Mouse (Mus musculus): ENCODE results near the gene Tceanc. TPM values are rescaled to one million over a fixed set of nuclear protein-coding genes. Genes with fewer than 3 reads are reported as not detected.

The Tceanc gene
- total and polyA plus RNA-seq, 3 experiments: 3.6 to 5.7 TPM; not detected in 1

- Histone ChIP-seq H3K79me2 (ENCODE audit: control insufficient read depth, insufficient read depth, low read length, poor library complexity) (no peaks in the 10 kb centered on the region), H3K4me3 (ENCODE audit: control insufficient read depth in 1 of 2, insufficient read depth in 1 of 2, low read depth in 2 of 2, low read length in 2 of 2) (no peak overlapping the region), H3K4me1 (ENCODE audit: control insufficient read depth in 1 of 2, insufficient read depth in 2 of 2, low read length in 2 of 2) (peaks cover 2 to 4% of the 10 kb centered on the region in 2 experiments; a peak in 1 of 4 replicates), H3K9ac (ENCODE audit: control insufficient read depth, low read depth, low read length, poor library complexity, severe bottlenecking) (no peak overlapping the region), H3K9me3 (replicated peaks; ENCODE audit: insufficient read depth, low read length) (no peaks in the 10 kb centered on the region), H3K36me3 (ENCODE audit: control insufficient read depth in 1 of 2, insufficient read depth in 2 of 2, low read length in 2 of 2) (peaks cover 2 to 3% of the 10 kb centered on the region in 2 experiments; a peak in 3 of 4 replicates), H3K27ac (ENCODE audit: control insufficient read depth, low read depth, low read length) (no peak overlapping the region), H3K27me3 (ENCODE audit: control insufficient read depth in 1 of 2, insufficient read depth in 2 of 2, low read length in 2 of 2) (no peaks in the 10 kb centered on the region)
- TF ChIP-seq POLR2A (IDR thresholded peaks at IDR 0.05; ENCODE audit: control insufficient read depth in 1 of 2, insufficient read depth in 1 of 2, low read depth in 1 of 2, low read length in 2 of 2, poor library complexity in 1 of 2) (no peak), ZNF384 (IDR thresholded peaks at IDR 0.05; ENCODE audit: low read depth, low read length) (no peak)
- DNase-seq (ENCODE audit: low read depth, low spot score): no peak
Observed at GRCm38 (mm10) chrX:166504421-166504820, 13.9 kb downstream of the Tceanc start.

DNA sequence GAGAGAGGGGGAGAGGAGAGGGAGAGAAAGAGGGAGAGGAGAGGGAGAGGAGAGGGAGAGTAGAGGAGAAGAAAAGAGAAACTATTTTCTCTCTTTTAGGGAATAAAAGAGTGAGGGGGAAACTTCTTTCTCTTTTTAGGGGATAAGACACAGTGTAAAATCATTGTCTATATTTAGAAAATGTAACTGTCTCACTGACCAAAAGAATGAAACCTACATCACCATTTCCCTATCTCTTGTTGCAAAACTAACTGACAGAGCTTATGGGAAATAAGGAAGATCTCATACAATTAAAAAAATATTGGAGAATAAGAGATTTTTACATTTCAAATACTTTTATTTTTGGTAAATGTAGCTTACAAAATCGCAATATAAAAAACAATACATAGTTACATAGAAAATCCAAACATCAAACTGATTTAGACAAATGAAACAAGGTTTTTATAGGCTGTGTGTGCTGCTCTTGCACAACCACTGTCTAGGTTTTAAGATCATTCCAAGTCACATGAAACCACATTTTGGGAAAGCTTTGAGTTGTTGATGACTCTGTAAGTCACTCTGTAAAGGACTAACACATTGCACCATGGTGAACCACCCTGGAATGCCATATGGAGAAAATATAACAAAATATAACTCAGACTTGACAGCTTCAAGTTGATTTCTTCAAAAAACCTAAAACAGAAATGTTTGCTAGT, 18.7 kb downstream of the Tceanc start:
- H3K27me3 ChIP-seq (ENCODE audit: control insufficient read depth in 1 of 2, insufficient read depth in 2 of 2, low read length in 2 of 2): no peaks in the 10 kb centered on the region
- H3K27ac ChIP-seq (ENCODE audit: control insufficient read depth, low read depth, low read length): no peak overlapping the region
- H3K4me3 ChIP-seq (ENCODE audit: control insufficient read depth in 1 of 2, insufficient read depth in 1 of 2, low read depth in 2 of 2, low read length in 2 of 2): no peak overlapping the region
- no peaks in the 10 kb centered on the region for H3K9me3 ChIP-seq (replicated peaks; ENCODE audit: insufficient read depth, low read length)
- H3K36me3 ChIP-seq (ENCODE audit: control insufficient read depth in 1 of 2, insufficient read depth in 2 of 2, low read length in 2 of 2): peaks cover 3% of the 10 kb centered on the region in 2 experiments
- no peak overlapping the region for H3K9ac ChIP-seq (ENCODE audit: control insufficient read depth, low read depth, low read length, poor library complexity, severe bottlenecking)
- DNase-seq (ENCODE audit: low read depth, low spot score): no peak
- H3K4me1 ChIP-seq (ENCODE audit: control insufficient read depth in 1 of 2, insufficient read depth in 2 of 2, low read length in 2 of 2): no peaks in the 10 kb centered on the region
- TF ChIP-seq TCF12 (IDR thresholded peaks at IDR 0.05; ENCODE audit: low read depth, low read length) (no peak), ZKSCAN1 (IDR thresholded peaks at IDR 0.05; ENCODE audit: low read depth, low read length) (no peak), MAFK (IDR thresholded peaks at IDR 0.05; ENCODE audit: borderline replicate concordance, low read depth, low read length) (no peak), USF2 (IDR thresholded peaks at IDR 0.05; ENCODE audit: borderline replicate concordance in 1 of 2, insufficient read depth in 1 of 2, low read depth in 1 of 2, low read length in 2 of 2) (no peak), POLR2A (IDR thresholded peaks at IDR 0.05; ENCODE audit: control insufficient read depth in 1 of 2, insufficient read depth in 1 of 2, low read depth in 1 of 2, low read length in 2 of 2, poor library complexity in 1 of 2) (no peak), NRF1 (IDR thresholded peaks at IDR 0.05; ENCODE audit: insufficient read depth, low read depth, low read length, poor library complexity, severe bottlenecking) (no peak), ELF1 (IDR thresholded peaks at IDR 0.05; ENCODE audit: low read depth, low read length) (no peak), EP300 (IDR thresholded peaks at IDR 0.05; ENCODE audit: low read depth in 1 of 2, low read length in 2 of 2) (no peak), JUND (IDR thresholded peaks at IDR 0.05; ENCODE audit: low read depth, low read length) (no peak), KAT2A (conservative IDR thresholded peaks at IDR 0.05; ENCODE audit: low read depth, low read length) (no peak), RAD21 (IDR thresholded peaks at IDR 0.05; ENCODE audit: low read depth, low read length) (no peak), BHLHE40 (IDR thresholded peaks at IDR 0.05; ENCODE audit: borderline replicate concordance, low read depth, low read length) (no peak), MYB (IDR thresholded peaks at IDR 0.05; ENCODE audit: low read depth, low read length) (no peak), USF1 (IDR thresholded peaks at IDR 0.05; ENCODE audit: low read depth, low read length) (no peak), MEF2A (IDR thresholded peaks at IDR 0.05; ENCODE audit: extremely low read depth, insufficient replicate concordance, low read depth, low read length, poor library complexity, severe bottlenecking) (no peak), SIN3A (IDR thresholded peaks at IDR 0.05; ENCODE audit: low read length) (no peak), TBP (IDR thresholded peaks at IDR 0.05; ENCODE audit: low read depth, low read length) (no peak), ZC3H11A (IDR thresholded peaks at IDR 0.05; ENCODE audit: low read depth, low read length) (no peak), CHD2 (IDR thresholded peaks at IDR 0.05; ENCODE audit: low read length) (no peak), MYC (IDR thresholded peaks at IDR 0.05; ENCODE audit: low read depth, low read length) (no peak)
- H3K79me2 ChIP-seq (ENCODE audit: control insufficient read depth, insufficient read depth, low read length, poor library complexity): no peaks in the 10 kb centered on the region
